Mouse (Mus musculus): ENCODE results near the gene Akap7.
A peak's percentile ranks its signal among the peaks of the same experiment; 100 is the strongest.

Akap7 gene

DNA sequence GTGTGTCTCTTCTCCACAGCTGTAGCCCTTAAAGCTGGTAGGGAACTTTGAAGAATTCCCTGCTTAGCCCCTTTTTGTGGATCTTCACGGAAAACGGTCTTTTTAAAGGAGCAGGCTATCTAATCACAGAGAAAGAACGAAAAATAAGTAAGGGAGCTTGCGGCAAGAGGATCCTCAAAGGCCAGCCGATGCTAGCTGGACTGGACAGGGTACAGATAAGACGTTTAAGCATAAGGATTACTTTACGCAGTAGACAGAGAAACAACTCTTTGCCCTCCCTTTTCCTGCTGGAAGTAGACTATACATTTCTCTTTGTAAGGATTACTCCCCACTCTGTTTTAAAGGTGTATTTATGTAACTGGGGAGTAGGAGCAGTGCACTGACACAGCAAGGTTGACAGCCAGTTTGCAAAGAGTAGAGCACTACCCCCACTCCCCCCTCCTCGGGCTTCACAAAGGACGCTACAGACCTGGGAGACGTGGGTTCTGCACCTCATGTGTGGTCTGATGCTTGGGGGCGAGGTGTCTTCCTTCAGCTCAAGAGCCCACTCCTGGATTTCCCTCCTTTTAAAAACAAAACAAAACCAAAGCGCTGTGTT, 9.9 kb downstream of the Akap7 start:
- peak; percentile 32 for DNase-seq (ENCODE audit: low spot score)

- DNase-seq (ENCODE audit: low spot score), result peak; percentile 87
These were observed 10.9 kb downstream of the Akap7 start for GRCm38 (mm10) chr10:25296657-25297369.

DNA sequence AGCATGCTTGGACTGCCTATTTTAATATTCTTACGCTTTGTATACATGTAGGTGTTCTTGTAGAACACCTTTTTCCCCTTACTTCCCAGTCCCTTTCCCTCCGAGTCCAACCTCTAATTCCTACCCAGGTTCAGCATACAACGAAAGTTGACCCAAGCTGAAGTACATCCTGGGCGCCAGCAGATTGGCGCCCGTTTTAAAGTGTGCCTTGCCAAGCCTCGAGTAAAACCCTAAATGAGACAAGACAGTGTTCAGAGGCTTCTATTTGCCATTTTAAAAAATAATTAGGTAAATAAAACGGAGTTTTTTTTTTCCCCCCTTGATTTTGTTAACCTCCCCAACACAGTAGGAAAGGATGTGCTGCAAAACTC, 11.4 kb downstream of the Akap7 start:
- no peak for DNase-seq (ENCODE audit: low spot score)

GRCm38 (mm10) chr10:25295836-25296235, 11.8 kb downstream of the Akap7 start:
- no peak for DNase-seq (ENCODE audit: low spot score)

GRCm38 (mm10) chr10:25294999-25295398, 12.7 kb downstream of the Akap7 start:
- DNase-seq (ENCODE audit: low spot score), result no peak

- no peak for DNase-seq (ENCODE audit: low spot score)
These were observed 13.9 kb downstream of the Akap7 start for GRCm38 (mm10) chr10:25293796-25294195.

- no peak for DNase-seq (ENCODE audit: low spot score)
These were observed 16.6 kb downstream of the Akap7 start for GRCm38 (mm10) chr10:25291053-25291452.

DNA sequence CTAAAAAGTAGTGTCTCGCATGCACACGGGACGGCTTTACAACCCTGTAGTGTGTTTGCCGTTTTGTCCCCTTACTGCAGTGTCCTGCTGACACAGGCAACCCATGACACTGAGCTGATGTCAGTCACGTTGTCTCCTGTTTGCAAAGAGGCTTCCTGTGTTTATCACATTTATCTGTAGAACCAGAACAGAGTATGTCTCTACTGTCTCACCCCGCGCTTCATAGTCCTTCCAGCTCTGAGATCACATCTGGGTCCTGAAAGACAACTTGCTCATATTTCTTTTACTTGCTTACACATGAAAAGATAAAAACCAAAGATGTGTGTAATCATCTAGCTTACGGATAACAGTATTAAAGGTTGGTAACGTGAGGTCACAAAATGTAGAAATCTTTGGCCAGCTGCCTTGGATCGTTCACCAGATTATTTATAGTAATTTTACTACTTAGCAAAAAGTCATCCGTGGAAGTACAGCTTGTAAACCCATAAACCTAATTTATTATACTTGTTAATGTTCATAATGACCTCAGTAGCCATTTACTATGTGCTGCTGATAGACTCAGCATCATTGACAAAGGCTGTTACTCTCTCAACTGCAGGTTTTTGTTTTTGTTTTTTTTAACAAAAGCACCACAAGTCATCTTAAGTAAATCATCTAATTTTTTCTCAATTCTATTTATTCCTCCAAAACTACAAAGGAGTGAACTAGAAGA, 22.4 kb downstream of the Akap7 start:
- no peak for DNase-seq (ENCODE audit: low spot score)

GRCm38 (mm10) chr10:25284427-25285099, 23.1 kb downstream of the Akap7 start:
- DNase-seq (ENCODE audit: low spot score), result no peak

DNA sequence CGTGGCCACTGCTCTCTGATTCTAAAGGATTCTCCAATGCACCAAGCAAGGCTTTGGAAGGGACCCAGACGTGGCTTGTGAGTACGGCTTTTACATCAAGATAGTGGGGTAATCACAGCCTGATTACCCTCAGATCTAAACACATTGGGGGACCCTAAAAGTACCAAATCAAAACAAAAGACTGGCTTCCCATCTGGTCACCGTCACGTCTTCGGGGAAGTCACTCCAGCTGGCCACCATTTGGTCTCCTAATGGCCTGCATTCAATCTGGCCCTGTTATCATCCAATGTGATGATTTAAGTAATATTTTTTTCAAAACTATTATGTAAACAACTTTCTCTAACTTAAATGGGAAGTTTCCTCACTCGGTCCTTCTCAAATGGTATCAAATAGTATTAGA, 24.3 kb downstream of the Akap7 start:
- DNase-seq (ENCODE audit: low spot score), result no peak

DNA sequence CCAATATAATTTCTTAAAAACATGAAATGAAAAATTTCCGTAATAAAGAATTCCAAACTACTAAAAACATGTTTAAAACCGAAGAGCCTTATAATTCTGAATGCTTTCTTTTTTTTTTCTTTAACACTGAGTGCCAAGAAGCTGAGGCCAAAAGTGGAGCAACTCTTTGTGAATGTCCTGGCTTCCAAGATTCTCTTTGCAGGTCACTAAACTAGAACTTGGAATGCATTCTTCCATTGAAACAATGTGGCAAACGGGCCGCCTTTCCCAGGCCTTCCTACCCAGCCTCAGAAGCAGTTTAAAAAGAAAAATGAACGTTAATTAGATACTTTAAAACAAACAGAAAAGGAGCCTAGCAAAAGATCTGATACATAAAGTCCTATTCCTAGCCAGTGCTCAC, 27.5 kb downstream of the Akap7 start:
- no peak for DNase-seq (ENCODE audit: low spot score)

DNA sequence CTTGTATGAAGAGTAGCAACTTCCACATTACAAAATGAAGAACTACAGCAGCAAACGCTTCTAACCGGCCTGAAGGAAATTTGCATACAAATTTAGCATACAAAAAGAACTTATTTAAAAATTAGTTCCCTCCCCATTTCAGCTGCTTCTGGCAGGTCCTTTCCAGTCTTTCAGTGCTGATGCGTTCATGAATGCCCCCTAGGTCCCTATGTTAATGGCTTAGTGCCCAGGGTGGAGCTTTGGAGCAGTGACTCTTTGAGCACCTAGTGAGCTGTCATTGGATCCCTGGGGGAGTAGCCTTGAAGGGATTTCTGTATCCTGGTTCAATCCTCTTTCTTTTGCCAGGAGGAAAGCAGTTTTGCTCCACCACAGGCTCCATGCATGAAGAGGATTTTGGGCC, 28.3 kb downstream of the Akap7 start:
- DNase-seq (ENCODE audit: low spot score), result no peak

DNA sequence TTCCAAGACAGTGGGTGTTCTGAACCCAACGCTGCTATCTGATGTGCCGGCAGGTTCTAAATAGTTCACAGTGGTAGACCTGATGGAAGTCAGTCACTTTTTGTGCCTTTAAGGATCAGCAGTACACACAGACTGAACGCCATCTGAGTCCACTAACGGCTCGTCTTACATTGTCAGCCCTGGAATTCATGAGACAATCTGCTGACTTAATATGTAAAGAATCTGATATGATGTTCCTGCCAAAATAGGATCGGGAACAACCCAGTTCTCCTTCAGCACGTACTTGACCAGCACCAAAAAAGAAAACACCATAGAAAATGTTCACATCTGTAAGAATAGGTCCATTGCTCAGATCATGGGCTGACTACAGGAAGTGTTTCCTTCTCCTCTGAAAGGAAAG, 32.2 kb downstream of the Akap7 start:
- DNase-seq (ENCODE audit: low spot score), result no peak

DNA sequence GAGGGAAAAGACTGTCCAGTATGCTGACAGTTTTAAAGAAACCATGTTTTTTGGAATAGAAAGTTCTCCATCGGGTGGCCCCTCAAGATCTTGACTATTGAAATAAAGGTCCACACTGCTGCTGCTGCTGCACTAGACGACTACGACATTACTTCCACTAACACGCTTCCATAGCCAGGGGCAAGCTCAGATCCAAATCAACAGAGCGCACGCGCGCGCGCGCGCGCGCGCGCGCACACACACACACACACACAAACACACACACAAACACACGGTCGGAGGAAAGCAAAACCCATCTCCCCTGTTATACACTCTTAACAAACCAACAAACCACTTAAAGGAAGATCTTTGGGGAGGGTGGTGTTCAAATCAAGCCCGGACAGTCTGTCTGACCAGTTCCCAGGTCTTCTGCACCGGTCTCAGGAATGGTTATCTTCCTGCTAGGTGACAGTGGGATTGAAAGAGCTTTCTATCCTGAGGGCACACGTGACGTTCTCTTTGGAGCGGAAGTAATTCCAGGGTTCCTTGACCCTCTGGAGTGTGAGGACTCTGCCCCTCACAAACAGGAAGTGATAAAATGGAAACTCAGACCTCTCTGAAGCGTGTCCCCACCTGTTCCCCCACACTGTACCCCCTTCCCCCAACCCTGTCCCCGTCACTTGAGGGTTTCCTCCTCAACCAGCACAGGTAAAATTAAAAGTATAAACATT, 32.9 kb downstream of the Akap7 start:
- no peak for DNase-seq (ENCODE audit: low spot score)

- DNase-seq (ENCODE audit: low spot score), result no peak
These were observed 33.9 kb downstream of the Akap7 start for GRCm38 (mm10) chr10:25273731-25274130.

GRCm38 (mm10) chr10:25271756-25272155, 35.9 kb downstream of the Akap7 start:
- DNase-seq (ENCODE audit: low spot score), result no peak

DNA sequence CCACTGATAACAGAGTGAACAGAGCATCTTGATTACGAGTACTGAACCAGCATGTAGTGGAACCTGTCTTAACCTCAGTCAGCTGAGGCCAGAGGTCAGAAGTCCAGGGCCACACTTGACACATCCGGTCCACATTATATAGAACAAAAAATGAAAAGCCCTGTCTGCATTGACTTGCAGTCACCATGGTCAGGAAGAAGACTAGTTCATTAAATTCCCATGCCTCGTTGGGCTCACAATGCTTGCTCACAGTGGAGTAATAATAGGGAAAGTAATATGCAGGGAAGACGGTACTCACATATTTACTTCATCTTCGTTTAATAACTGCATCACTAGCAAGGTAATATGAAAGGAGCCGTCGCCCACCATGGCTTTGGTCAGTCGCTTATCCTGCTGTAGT, 36.5 kb downstream of the Akap7 start:
- DNase-seq (ENCODE audit: low spot score), result no peak

GRCm38 (mm10) chr10:25268476-25269351, 39.0 kb downstream of the Akap7 start:
- DNase-seq (ENCODE audit: low spot score), result peak; percentile 85

- DNase-seq (ENCODE audit: low spot score), result peak; percentile 56
These were observed 46.5 kb downstream of the Akap7 start for GRCm38 (mm10) chr10:25261176-25261575.

DNA sequence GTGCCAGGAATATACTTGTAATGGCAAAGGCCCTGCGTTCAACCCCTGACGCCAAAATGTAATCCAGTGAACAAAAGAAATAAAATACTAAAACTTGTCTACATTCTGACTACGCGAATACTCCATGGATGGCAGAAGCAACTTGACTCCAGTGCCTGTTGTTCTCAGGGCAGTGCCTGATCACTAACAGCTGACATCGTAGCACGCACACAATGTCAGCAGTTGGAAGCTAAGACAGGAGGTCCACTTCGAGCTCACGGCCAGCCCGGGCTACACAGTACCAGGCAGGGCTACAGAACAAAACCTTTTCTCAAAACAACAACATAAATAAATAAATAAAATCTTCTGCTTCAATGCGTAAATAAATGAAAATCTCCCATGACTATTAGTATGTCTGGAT, 46.9 kb downstream of the Akap7 start:
- no peak for DNase-seq (ENCODE audit: low spot score)

- DNase-seq (ENCODE audit: low spot score), result no peak
These were observed 49.5 kb downstream of the Akap7 start for GRCm38 (mm10) chr10:25258171-25258570.
